ENCODE assay signal across 8 mouse cellular contexts in genomic region chr13:35968719-35969430, GRCm38 (mm10). TPM values are rescaled to one million over a fixed set of nuclear protein-coding genes. Genes with fewer than 3 reads are reported as not detected.
DNase-seq lines count a peak whose midpoint lies in the region; ATAC-seq lines count a peak whose summit lies in the region.

No protein-coding gene starts in this region.

- H3K4me2 ChIP-seq in kidney, embryonic 14.5 days (replicated peaks; ENCODE audit: low read depth, low read length), result peak overlapping the region; percentile 100
- H3K4me2 ChIP-seq in hindbrain, embryonic 16.5 days (ENCODE audit: low read length), result peak overlapping the region; percentile 100
- peak overlapping the region; percentile 100 for H3K4me2 ChIP-seq in stomach, embryonic 14.5 days (replicated peaks; ENCODE audit: low read depth, low read length)

- under 1% methylated on average over 54 of the region's 57 CpGs for WGBS in kidney, embryonic 14.5 days
- WGBS in hindbrain, embryonic 16.5 days, result under 1% methylated on average over 52 of the region's 57 CpGs
- WGBS in stomach, embryonic 14.5 days, result under 1% methylated on average over 57 of the region's 57 CpGs

- H3K27me3 ChIP-seq in kidney, embryonic 14.5 days (ENCODE audit: control insufficient read depth, insufficient read depth, low read length), result peaks cover 17% of the 10 kb centered on the region
- peaks cover 46% of the 10 kb centered on the region for H3K27me3 ChIP-seq in erythroblast, embryonic 14.5 days (ENCODE audit: control insufficient read depth)
- H3K27me3 ChIP-seq in hindbrain, embryonic 16.5 days (replicated peaks; ENCODE audit: control insufficient read depth, insufficient read depth, low read length), result peaks cover 12% of the 10 kb centered on the region
- H3K27me3 ChIP-seq in stomach, embryonic 14.5 days (ENCODE audit: control insufficient read depth, insufficient read depth, low read length), result no peaks in the 10 kb centered on the region; the same call in 1 of the 2 replicates

- H3K4me1 ChIP-seq in kidney, embryonic 14.5 days (ENCODE audit: control insufficient read depth, insufficient read depth, low read length), result no peaks in the 10 kb centered on the region; the same call in 1 of the 2 replicates
- no peaks in the 10 kb centered on the region for H3K4me1 ChIP-seq in erythroblast, embryonic 14.5 days (ENCODE audit: control insufficient read depth)
- H3K4me1 ChIP-seq in hindbrain, embryonic 16.5 days (ENCODE audit: control insufficient read depth, insufficient read depth, low read depth, low read length), result peaks cover 6% of the 10 kb centered on the region
- H3K4me1 ChIP-seq in stomach, embryonic 14.5 days (ENCODE audit: control insufficient read depth, insufficient read depth, low read length), result 0 out of 2 replicates have a peak, but pooled peaks cover 3% of the 10 kb centered on the region

- H3K9ac ChIP-seq in kidney, embryonic 14.5 days (ENCODE audit: low read depth, low read length), result peak overlapping the region; percentile 50
- peak overlapping the region; percentile 68 for H3K9ac ChIP-seq in hindbrain, embryonic 16.5 days (ENCODE audit: low read depth, low read length)
- peak overlapping the region; percentile 42; the same call in 1 of the 2 replicates for H3K9ac ChIP-seq in stomach, embryonic 14.5 days (replicated peaks; ENCODE audit: low read depth, low read length)

- peak; percentile 77 for ATAC-seq in kidney, embryonic 14.5 days (ENCODE audit: low FRiP score, low TSS enrichment)
- peak; percentile 81 for ATAC-seq in hindbrain, embryonic 16.5 days
- peak; percentile 64; the same call in 1 of the 2 replicates for ATAC-seq in stomach, embryonic 14.5 days (ENCODE audit: insufficient number of reproducible peaks, insufficient read depth, low FRiP score, low read depth)

- DNase-seq in kidney, adult 18-20 months, result no peak
- DNase-seq in ZHBTc4 (ENCODE audit: low read depth, low spot score), result peak; percentile 80
- peak; percentile 55 for DNase-seq in lung, postnatal 10 days
- DNase-seq in layer of hippocampus, adult 18-20 months (ENCODE audit: low spot score in 2 of 2), result no peak

- H3K9me3 ChIP-seq in kidney, embryonic 14.5 days (ENCODE audit: control insufficient read depth, low read length), result no peaks in the 10 kb centered on the region
- H3K9me3 ChIP-seq in erythroblast, embryonic 14.5 days (ENCODE audit: control insufficient read depth, low read length), result peaks cover 2% of the 10 kb centered on the region; the same call in 1 of the 2 replicates
- H3K9me3 ChIP-seq in hindbrain, embryonic 16.5 days (ENCODE audit: control insufficient read depth, low read length), result no peaks in the 10 kb centered on the region
- H3K9me3 ChIP-seq in stomach, embryonic 14.5 days (ENCODE audit: control insufficient read depth, low read depth, low read length), result no peaks in the 10 kb centered on the region

- H3K4me3 ChIP-seq in kidney, embryonic 14.5 days (ENCODE audit: low read length), result peak overlapping the region; percentile 61
- H3K4me3 ChIP-seq in erythroblast, embryonic 14.5 days (replicated peaks), result peak overlapping the region; percentile 30
- peak overlapping the region; percentile 72 for H3K4me3 ChIP-seq in hindbrain, embryonic 16.5 days (ENCODE audit: low read length)
- peak overlapping the region; percentile 62 for H3K4me3 ChIP-seq in stomach, embryonic 14.5 days (ENCODE audit: low read depth, low read length)

- no peak overlapping the region for H3K27ac ChIP-seq in kidney, embryonic 14.5 days (ENCODE audit: low read depth, low read length)
- no peak overlapping the region for H3K27ac ChIP-seq in hindbrain, embryonic 16.5 days (ENCODE audit: low read depth, low read length)
- no peak overlapping the region for H3K27ac ChIP-seq in stomach, embryonic 14.5 days (ENCODE audit: low read length)

- H3K36me3 ChIP-seq in kidney, embryonic 14.5 days (ENCODE audit: control insufficient read depth, insufficient read depth, low read length), result no peaks in the 10 kb centered on the region
- H3K36me3 ChIP-seq in erythroblast, embryonic 14.5 days (ENCODE audit: control insufficient read depth), result no peaks in the 10 kb centered on the region
- no peaks in the 10 kb centered on the region for H3K36me3 ChIP-seq in hindbrain, embryonic 16.5 days (ENCODE audit: control insufficient read depth, insufficient read depth, low read length)
- H3K36me3 ChIP-seq in stomach, embryonic 14.5 days (ENCODE audit: control insufficient read depth, insufficient read depth, low read length), result no peaks in the 10 kb centered on the region

RNA-seq across cellular contexts. Expression of gene Ppp1r3g, which starts 10.2 kb away (rescaled TPM):
- polyA plus RNA-seq in kidney, embryonic 14.5 days (2014; fragmentation: Nextera tagmentation; extraction: Ambion mirVana), result 0.31 and 0.41 TPM in 2 replicates
- polyA plus RNA-seq in erythroblast, embryonic 14.5 days (2012), result not detected in 2 replicates
- 0.56 and 1.2 TPM in 2 replicates for polyA plus RNA-seq in hindbrain, embryonic 16.5 days (2015; fragmentation: Nextera tagmentation; extraction: Ambion mirVana)
- polyA plus RNA-seq in stomach, embryonic 14.5 days (2014; fragmentation: Nextera tagmentation; extraction: Ambion mirVana), result 0.55 and 0.87 TPM in 2 replicates
- total RNA-seq in layer of hippocampus, adult 18-20 months (2021), result 10 to 100 TPM; 15.1 to 18.3 TPM

Comparison
In these comparisons a context has a peak if more than half of its experiments do, and no peak if none do; other contexts are left out.
1. DNase-seq: peak in ZHBTc4 (single experiment) and lung, postnatal 10 days (single experiment); none in kidney, adult 18-20 months (single experiment) and layer of hippocampus, adult 18-20 months (0 of 2).
2. Peak in every context shown above with its lines, with median percentiles within 50 percentile points of each other: ATAC-seq, H3K4me2 ChIP-seq, H3K4me3 ChIP-seq and H3K9ac ChIP-seq.